Mouse (Mus musculus): ENCODE results near the gene Auts2.

DNA sequence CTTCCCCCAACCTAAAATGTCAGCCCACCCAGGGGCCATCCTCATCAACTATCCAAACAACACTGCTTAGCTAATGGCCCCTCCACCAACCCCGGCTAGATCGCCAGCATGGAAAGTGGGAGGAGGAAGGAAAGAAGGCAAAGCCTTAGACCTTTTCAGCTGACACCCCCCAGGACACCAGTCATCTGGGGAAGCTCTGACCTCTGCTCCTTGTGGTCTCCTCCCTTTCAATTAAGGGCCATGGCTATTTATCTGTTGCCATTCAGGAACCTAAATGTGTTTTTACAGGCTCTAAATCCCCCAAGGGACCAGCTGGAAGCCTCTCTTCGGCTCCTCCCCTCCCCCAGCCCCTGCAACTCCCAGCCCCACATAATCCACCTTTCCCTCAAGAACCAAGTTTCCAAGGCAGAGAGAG lies 42.3 kb downstream of the Auts2 start:
- TF ChIP-seq EP300 (IDR thresholded peaks at IDR 0.05) (no peak), CTCF (IDR thresholded peaks at IDR 0.05) (no peak)

Measured in lung, postnatal 0 days (tissue).